Mouse (Mus musculus) fibroblast of lung, adult 2 months (primary cell): ENCODE measurements around the gene Phrf1.
A peak's percentile ranks its signal among the peaks of the same experiment; 100 is the strongest.
"Not testable (repeated sequence)": the region's sequence is repeated elsewhere in the genome, so short reads cannot be mapped to it uniquely, and the experiment has no call there.

Experiments
- DNase-seq: peaks from one replicate; pipeline ENCODE4 v3.0.0-alpha.2; 2011; ENCODE audit warnings: low read depth

Gene Phrf1

GRCm38 (mm10) chr7:141213605-141214235 lies 14.9 kb upstream of the Phrf1 start, which contains the start of gene Lmntd2:
Gene Lmntd2 (minus strand): TSS chr7:141214080.
- DNase-seq = no peak

GRCm38 (mm10) chr7:141214310-141214709 lies 14.3 kb upstream of the Phrf1 start:
- DNase-seq = no peak

- peak; percentile 44 for DNase-seq
Measured at GRCm38 (mm10) chr7:141215101-141215879, 13.3 kb upstream of the Phrf1 start, which contains the start of gene Rassf7. Gene Rassf7 (plus strand): TSS chr7:141215860.

- no peak for DNase-seq
Measured at GRCm38 (mm10) chr7:141215880-141216733, 12.5 kb upstream of the Phrf1 start.

GRCm38 (mm10) chr7:141216894-141217293 lies 11.7 kb upstream of the Phrf1 start:
- no peak for DNase-seq

- DNase-seq = no peak
Measured at GRCm38 (mm10) chr7:141217343-141218013, 11.1 kb upstream of the Phrf1 start.

- DNase-seq = no peak
Measured at GRCm38 (mm10) chr7:141218141-141218540, 10.4 kb upstream of the Phrf1 start.

- no peak for DNase-seq
Measured at GRCm38 (mm10) chr7:141218557-141219133, 9.9 kb upstream of the Phrf1 start.

GRCm38 (mm10) chr7:141219558-141220099 lies 9.0 kb upstream of the Phrf1 start:
- no peak for DNase-seq

- no peak for DNase-seq
Measured at GRCm38 (mm10) chr7:141220377-141220776, 8.2 kb upstream of the Phrf1 start.

- peak; percentile 94 for DNase-seq
Measured at GRCm38 (mm10) chr7:141221249-141222125, 7.1 kb upstream of the Phrf1 start.

GRCm38 (mm10) chr7:141222126-141222467 lies 6.5 kb upstream of the Phrf1 start:
- DNase-seq = no peak

- DNase-seq = no peak
Measured at GRCm38 (mm10) chr7:141222696-141223215, 5.8 kb upstream of the Phrf1 start.

GRCm38 (mm10) chr7:141226535-141226934 lies 2.0 kb upstream of the Phrf1 start:
- DNase-seq = no peak

- DNase-seq = no peak
Measured at GRCm38 (mm10) chr7:141227796-141228195, 788 bp upstream of the Phrf1 start.

- DNase-seq = no peak
Measured at GRCm38 (mm10) chr7:141229702-141230101, 1.1 kb downstream of the Phrf1 start.

- no peak for DNase-seq
Measured at GRCm38 (mm10) chr7:141230570-141230969, 2.0 kb downstream of the Phrf1 start.

- no peak for DNase-seq
Measured at GRCm38 (mm10) chr7:141231111-141231510, 2.5 kb downstream of the Phrf1 start.

GRCm38 (mm10) chr7:141231551-141231950 lies 3.0 kb downstream of the Phrf1 start:
- DNase-seq = no peak

- DNase-seq = not testable (repeated sequence)
Measured at GRCm38 (mm10) chr7:141250486-141250885, 21.9 kb downstream of the Phrf1 start.
